Mouse (Mus musculus): ENCODE data around the gene Tbrg4. TPM values are rescaled to one million over a fixed set of nuclear protein-coding genes. Genes with fewer than 3 reads are reported as not detected.
"Not testable (repeated sequence)": the region's sequence is repeated elsewhere in the genome, so short reads cannot be mapped to it uniquely, and the experiment has no call there.

Gene Tbrg4
- polyA plus RNA-seq (2015; fragmentation: Nextera tagmentation; extraction: Ambion mirVana), result 56.3 and 57.6 TPM in 2 replicates

DNA sequence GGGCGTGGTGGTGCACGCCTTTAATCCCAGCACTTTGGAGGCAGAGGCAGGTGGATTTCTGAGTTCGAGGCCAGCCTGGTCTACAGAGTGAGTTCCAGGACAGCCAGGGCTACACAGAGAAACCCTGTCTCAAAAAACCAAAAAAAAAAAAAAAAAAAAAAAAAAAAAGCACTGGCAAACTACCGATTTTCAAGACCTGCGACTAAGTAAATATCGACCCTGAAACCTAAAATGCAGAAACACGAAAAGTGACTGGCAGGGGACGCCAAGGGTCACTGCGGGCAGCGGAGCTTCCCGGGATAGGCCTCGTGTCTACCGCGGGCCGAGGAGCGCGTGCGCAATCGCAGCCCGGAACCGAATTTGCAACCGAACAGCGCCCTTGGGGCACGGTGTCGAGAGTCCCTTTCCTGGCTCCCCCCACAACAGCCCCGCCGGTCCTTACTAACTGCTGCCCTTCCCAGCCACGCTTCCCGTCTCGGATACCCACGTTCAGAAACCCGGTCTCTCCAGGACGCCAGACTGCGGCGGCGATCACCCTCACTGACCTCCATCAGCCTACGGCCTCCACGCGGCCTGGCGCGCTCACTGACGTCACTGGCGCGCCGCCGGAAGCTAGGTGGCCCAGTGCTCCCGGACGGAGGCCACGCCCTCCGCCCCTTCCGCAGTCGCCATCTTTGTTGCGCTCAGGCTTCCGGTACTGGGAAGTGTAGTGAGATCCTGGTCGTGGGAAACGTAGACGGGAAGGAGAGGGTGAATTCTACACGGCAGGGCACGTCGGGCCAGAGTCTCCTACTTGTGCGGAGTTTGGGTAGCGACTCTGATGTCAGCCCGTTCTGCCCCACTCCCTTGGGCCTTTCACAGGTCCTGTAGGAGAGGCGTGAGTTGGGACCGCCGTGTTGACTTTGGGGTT lies at the start of gene Tbrg4:
Gene Tbrg4, minus strand, starts transcription at position 590 of the 910 bp plus-strand sequence.
- H3K9me3 ChIP-seq, result no peaks in the 10 kb centered on the region
- ATAC-seq, result peak; percentile 95
- WGBS, result under 1% methylated on average over 66 of the region's 66 CpGs

DNA sequence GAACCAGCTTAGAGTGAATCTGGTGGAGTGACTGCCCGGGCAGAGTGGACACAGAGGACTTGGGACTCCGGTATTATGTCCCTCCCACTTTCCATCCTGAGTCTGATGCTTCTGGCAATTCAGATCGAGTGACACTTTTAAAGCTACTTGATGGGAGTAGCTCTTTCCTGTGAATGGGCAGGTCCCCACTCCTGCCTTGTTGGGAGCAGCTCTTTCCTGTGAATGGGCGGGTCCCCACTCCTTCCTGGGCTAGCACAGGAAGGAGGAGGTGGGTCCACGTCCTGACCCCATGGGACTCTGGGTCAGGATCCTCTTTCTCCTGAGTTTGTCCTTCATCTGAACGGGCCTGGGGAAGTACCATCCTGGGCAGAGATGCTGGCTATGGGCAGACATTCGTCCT lies 49.5 kb upstream of the Tbrg4 start:
- H3K4me3 ChIP-seq (replicated peaks), result no peak overlapping the region
- no peaks in the 10 kb centered on the region for H3K27me3 ChIP-seq (replicated peaks)
- no peak overlapping the region for H3K4me2 ChIP-seq (replicated peaks)
- H3K9me3 ChIP-seq, result no peaks in the 10 kb centered on the region
- no peaks in the 10 kb centered on the region for H3K36me3 ChIP-seq
- WGBS, result 58% methylated on average over 7 of the region's 7 CpGs
- H3K9ac ChIP-seq, result no peak overlapping the region
- 0 out of 2 replicates have a peak, but pooled peaks cover 6% of the 10 kb centered on the region for H3K4me1 ChIP-seq (replicated peaks)
- no peak for ATAC-seq
- H3K27ac ChIP-seq, result no peak overlapping the region

More for the DNA sequence above, at the start of gene Tbrg4:
- Histone ChIP-seq H3K9ac (peak within 1 kb of the TSS; percentile 75), H3K27ac (peak within 1 kb of the TSS; percentile 89), H3K4me1 (replicated peaks) (peaks cover 13% of the 10 kb centered on the region), H3K4me3 (replicated peaks) (peak within 1 kb of the TSS; percentile 77), H3K4me2 (replicated peaks) (peak within 1 kb of the TSS; percentile 77), H3K27me3 (replicated peaks) (no peaks in the 10 kb centered on the region), H3K36me3 (peaks cover 17% of the 10 kb centered on the region)

DNA sequence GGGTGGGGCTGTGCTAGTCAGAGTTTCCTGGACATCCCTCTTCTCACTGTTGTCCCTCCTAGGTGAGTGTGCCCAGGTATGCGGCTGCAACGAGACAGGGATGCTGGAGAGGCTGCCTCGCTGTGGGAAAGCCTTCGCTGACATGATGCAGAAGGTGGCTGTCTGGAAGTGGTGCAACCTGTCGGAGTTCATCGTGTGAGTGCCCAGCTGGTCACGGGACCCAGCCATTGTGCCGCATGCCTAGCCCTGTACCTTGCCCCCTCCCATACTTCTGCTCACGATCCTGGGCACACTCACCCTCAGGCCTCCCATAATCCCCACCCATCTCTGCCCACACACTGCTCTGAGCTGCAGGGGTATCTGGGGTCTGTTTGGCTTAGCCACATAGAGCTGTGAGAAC lies 48.8 kb upstream of the Tbrg4 start:
- H3K9ac ChIP-seq, result no peak overlapping the region
- H3K36me3 ChIP-seq, result no peaks in the 10 kb centered on the region
- 0 out of 2 replicates have a peak, but pooled peaks cover 5% of the 10 kb centered on the region for H3K4me1 ChIP-seq (replicated peaks)
- no peak overlapping the region for H3K27ac ChIP-seq
- H3K4me2 ChIP-seq (replicated peaks), result no peak overlapping the region
- H3K27me3 ChIP-seq (replicated peaks), result no peaks in the 10 kb centered on the region
- no peaks in the 10 kb centered on the region for H3K9me3 ChIP-seq
- H3K4me3 ChIP-seq (replicated peaks), result no peak overlapping the region
- ATAC-seq, result no peak
- 81% methylated on average over 9 of the region's 9 CpGs for WGBS

DNA sequence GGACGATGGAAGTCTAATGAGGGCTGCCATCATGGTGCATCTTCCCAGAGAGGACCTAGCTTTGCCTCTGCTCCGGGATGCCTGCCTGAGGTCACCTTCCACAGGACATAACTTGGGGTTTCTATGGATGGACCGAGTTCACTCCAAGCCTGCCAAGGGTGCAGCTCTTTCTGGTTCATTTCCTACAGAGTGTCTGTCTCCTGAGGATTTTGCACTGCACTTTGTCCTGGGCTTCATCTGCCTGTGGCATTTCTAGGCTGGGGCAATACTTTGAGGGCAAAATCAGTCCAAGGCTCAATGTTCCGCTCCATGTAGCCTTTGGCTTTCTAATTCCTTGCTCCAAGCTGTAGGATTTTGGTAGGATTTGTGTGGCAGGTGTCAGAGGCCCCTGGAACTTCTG lies 45.0 kb upstream of the Tbrg4 start:
- no peak for ATAC-seq
- 87% methylated on average over 4 of the region's 4 CpGs for WGBS
- Histone ChIP-seq H3K4me2 (replicated peaks) (no peak overlapping the region), H3K9me3 (no peaks in the 10 kb centered on the region), H3K4me1 (replicated peaks) (no peaks in the 10 kb centered on the region), H3K4me3 (replicated peaks) (no peak overlapping the region), H3K27me3 (replicated peaks) (no peaks in the 10 kb centered on the region), H3K9ac (no peak overlapping the region), H3K36me3 (no peaks in the 10 kb centered on the region), H3K27ac (no peak overlapping the region)

DNA sequence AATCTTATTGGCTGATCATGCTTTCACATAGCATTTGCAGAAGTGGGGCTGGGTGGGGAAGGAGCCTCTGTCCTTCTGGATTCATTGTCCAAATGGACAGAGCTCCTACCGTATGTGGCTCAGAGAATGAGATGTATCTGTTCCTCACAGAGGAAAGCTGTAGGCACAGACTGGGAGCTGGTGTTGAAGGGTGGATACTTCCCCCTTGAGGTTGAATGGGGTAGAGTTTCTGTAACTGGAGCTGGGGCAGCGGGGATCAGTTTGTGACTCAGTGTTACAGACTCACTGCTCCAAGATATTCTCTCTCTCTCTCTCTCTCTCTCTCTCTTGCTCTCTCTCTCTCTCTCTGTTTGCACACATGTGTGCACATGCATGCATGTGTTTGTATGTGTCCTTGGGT lies 44.2 kb upstream of the Tbrg4 start:
- Histone ChIP-seq H3K27ac (no peak overlapping the region), H3K4me1 (replicated peaks) (no peaks in the 10 kb centered on the region), H3K9ac (no peak overlapping the region), H3K9me3 (no peaks in the 10 kb centered on the region), H3K4me2 (replicated peaks) (no peak overlapping the region), H3K4me3 (replicated peaks) (no peak overlapping the region), H3K36me3 (no peaks in the 10 kb centered on the region), H3K27me3 (replicated peaks) (no peaks in the 10 kb centered on the region)
- ATAC-seq, result no peak
- 47% methylated on average over 2 of the region's 2 CpGs for WGBS

DNA sequence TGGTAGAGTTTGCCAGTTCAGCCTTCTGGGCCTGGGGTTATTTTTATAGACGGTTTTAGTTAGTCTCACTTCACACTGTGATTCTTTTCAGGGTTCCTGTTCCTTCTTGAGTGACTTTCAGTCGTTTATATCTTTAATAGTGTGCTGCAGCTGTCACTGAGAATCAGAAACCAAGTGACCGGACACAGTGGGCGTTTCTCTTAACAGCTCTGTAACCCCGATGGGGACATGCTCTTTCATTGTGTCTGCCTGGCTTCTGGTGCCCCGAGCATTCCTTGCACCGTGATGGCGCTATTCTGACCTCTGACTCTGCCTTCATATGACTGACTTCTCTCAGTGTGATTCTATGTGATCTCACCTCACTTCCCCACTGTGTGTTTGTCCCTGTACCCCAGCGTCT lies 43.2 kb upstream of the Tbrg4 start:
- no peaks in the 10 kb centered on the region for H3K36me3 ChIP-seq
- H3K4me3 ChIP-seq (replicated peaks), result no peak overlapping the region
- no peaks in the 10 kb centered on the region for H3K9me3 ChIP-seq
- 60% methylated on average over 9 of the region's 9 CpGs for WGBS
- no peak overlapping the region for H3K27ac ChIP-seq
- H3K4me1 ChIP-seq (replicated peaks), result no peaks in the 10 kb centered on the region
- H3K4me2 ChIP-seq (replicated peaks), result no peak overlapping the region
- no peaks in the 10 kb centered on the region for H3K27me3 ChIP-seq (replicated peaks)
- ATAC-seq, result no peak
- no peak overlapping the region for H3K9ac ChIP-seq

DNA sequence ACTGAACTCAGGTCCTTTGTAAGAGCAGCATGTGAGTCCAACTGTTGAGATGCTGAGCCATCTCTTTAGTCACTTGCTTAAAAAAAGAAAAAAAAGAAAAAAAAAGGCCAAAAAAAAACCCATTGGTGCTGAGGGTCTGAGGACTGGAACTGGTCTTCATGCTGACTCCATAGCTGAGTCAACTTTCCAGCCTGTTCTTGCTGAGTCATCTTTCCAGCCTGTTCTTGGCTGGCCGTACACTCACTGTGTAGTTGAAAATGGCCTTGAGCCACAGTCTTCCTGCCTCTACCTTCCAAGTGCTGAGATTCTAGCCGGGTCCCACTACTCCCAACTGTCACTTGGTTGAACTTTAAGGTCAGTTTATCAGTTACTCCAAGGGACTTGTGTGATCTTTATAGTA lies 40.8 kb upstream of the Tbrg4 start:
- no peak for ATAC-seq
- Histone ChIP-seq H3K27ac (no peak overlapping the region), H3K36me3 (no peaks in the 10 kb centered on the region), H3K4me1 (replicated peaks) (no peaks in the 10 kb centered on the region), H3K27me3 (replicated peaks) (no peaks in the 10 kb centered on the region), H3K4me2 (replicated peaks) (no peak overlapping the region), H3K9me3 (no peaks in the 10 kb centered on the region), H3K4me3 (replicated peaks) (no peak overlapping the region), H3K9ac (no peak overlapping the region)
- 93% methylated on average over 2 of the region's 2 CpGs for WGBS

DNA sequence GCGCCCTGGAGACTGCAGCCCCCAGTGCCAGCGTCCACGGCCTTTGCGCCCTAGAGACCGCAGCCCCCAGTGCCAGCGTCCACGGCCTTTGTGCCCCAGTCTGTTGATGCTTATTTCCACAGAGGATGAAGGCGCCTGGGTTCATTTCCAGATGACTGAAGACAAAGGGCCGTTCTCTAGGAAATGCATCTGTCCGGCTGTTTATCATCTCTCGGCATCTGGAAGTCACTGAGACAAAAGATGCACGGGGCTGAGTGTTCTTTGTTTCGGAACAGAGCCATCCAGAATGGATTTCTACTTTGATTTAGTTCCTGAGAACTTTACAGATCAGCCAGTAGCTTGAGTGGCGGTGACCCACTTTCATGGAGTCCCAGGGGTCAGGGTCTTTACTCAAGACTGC lies 35.3 kb upstream of the Tbrg4 start:
- H3K4me1 ChIP-seq (replicated peaks), result no peaks in the 10 kb centered on the region
- no peak for ATAC-seq
- H3K9me3 ChIP-seq, result no peaks in the 10 kb centered on the region
- no peaks in the 10 kb centered on the region for H3K27me3 ChIP-seq (replicated peaks)
- H3K9ac ChIP-seq, result no peak overlapping the region
- no peaks in the 10 kb centered on the region for H3K36me3 ChIP-seq
- no peak overlapping the region for H3K4me2 ChIP-seq (replicated peaks)
- H3K4me3 ChIP-seq (replicated peaks), result no peak overlapping the region
- no peak overlapping the region for H3K27ac ChIP-seq
- WGBS, result 72% methylated on average over 14 of the region's 14 CpGs

DNA sequence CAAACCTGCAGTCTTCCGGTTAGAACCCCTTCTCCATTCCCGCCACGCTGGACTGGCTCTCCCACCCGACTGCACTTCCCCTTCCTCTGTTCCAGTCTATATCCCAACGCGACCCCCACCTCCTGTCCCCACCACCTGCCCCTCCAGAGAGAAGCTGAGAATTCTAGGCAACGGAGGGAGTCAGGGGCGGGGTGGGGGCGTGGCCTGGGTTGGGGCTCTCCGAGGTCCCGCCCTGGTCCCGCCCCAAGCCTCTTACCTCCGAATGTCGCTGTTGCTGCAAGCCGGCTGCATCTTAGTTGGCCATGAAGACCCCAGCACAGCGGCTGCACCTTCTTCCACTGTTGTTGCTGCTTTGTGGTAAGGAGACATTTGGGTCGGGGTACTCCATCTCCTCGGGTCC lies 32.4 kb upstream of the Tbrg4 start, which contains the start of gene Ramp3:
Gene Ramp3, plus strand, starts transcription at position 251 of the 400 bp plus-strand sequence.
- H3K4me2 ChIP-seq (replicated peaks), result peak within 1 kb of the TSS; percentile 82
- H3K36me3 ChIP-seq, result no peaks in the 10 kb centered on the region
- no peaks in the 10 kb centered on the region for H3K4me1 ChIP-seq (replicated peaks)
- H3K4me3 ChIP-seq (replicated peaks), result peak within 1 kb of the TSS; percentile 43
- 0 out of 2 replicates have a peak within 1 kb of the TSS, but pooled peaks have one; percentile 28 for H3K9ac ChIP-seq
- under 1% methylated on average over 18 of the region's 18 CpGs for WGBS
- no peaks in the 10 kb centered on the region for H3K27me3 ChIP-seq (replicated peaks)
- peak; percentile 84 for ATAC-seq
- H3K27ac ChIP-seq, result no peak within 1 kb of the TSS
- no peaks in the 10 kb centered on the region for H3K9me3 ChIP-seq

DNA sequence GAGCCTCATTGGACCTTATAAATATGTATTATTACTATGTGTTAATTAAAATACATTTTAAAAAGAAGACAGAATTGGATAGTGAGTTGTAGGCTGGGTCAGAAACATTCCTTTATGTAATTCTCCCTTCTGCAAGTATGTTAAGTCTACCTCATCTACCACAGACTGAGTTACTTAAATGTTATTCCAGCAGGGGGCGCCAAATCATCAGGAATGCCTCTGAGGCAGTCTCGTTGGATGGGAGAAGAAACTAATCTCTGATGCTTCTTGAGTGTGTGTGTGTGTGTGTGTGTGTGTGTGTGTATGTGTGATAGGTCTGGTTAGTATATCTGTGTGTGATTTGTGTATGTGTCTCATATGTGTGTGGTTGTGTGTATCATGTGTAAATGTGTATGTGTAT lies 29.0 kb upstream of the Tbrg4 start:
- H3K4me1 ChIP-seq (replicated peaks), result no peaks in the 10 kb centered on the region
- no peak overlapping the region for H3K27ac ChIP-seq
- WGBS, result 0% methylated on average over 2 of the region's 2 CpGs
- H3K27me3 ChIP-seq (replicated peaks), result no peaks in the 10 kb centered on the region
- ATAC-seq, result 0 out of 2 replicates have a peak, but pooled peaks have one; percentile 21
- no peaks in the 10 kb centered on the region for H3K36me3 ChIP-seq
- no peak overlapping the region for H3K4me2 ChIP-seq (replicated peaks)
- no peak overlapping the region for H3K9ac ChIP-seq
- H3K4me3 ChIP-seq (replicated peaks), result no peak overlapping the region
- H3K9me3 ChIP-seq, result no peaks in the 10 kb centered on the region

DNA sequence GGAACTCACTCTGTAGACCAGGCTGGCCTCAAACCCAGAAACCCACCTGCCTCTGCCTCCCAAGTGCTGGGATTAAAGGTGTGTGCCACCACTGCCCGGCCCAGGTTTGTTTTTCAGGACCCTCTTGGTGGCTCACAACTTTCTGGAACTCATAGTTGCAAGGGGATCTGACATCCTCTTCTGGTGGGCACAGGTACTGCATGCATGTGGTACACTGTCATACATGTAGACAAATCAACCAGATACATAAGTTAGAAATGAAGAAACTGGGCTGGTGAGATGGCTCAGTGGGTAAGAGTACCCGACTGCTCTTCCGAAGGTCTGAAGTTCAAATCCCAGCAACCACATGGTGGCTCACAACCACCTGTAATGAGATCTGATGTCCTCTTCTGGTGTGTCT lies 27.1 kb upstream of the Tbrg4 start:
- H3K9me3 ChIP-seq; H3K9ac ChIP-seq; H3K4me1 ChIP-seq (replicated peaks); H3K27me3 ChIP-seq (replicated peaks); H3K4me3 ChIP-seq (replicated peaks); ATAC-seq; H3K36me3 ChIP-seq; H3K27ac ChIP-seq; H3K4me2 ChIP-seq (replicated peaks): not testable (repeated sequence)
- 74% methylated on average over 3 of the region's 3 CpGs for WGBS

DNA sequence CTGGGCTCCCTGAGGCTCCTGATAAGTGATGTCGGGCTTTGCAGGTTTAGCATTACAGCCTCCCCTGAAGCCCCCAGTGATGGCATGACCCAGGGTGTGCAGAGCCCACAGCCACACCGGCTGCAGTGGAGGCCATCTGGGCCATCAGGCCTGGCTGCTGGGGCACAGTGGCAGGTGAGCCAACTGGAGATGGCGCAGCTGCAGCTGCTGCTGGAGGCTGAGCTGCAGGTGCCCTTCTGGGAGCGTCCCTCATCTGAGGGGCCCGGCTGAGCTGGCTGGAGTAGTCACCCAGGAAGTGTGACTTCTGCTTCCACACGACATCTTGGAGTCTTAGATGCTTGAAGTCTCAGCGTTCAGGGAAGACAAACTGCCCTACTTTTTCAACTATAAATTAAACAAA lies 24.7 kb upstream of the Tbrg4 start:
- Histone ChIP-seq H3K27me3 (replicated peaks) (no peaks in the 10 kb centered on the region), H3K4me2 (replicated peaks) (no peak overlapping the region), H3K4me3 (replicated peaks) (no peak overlapping the region), H3K36me3 (no peaks in the 10 kb centered on the region), H3K4me1 (replicated peaks) (no peaks in the 10 kb centered on the region), H3K9ac (no peak overlapping the region), H3K9me3 (no peaks in the 10 kb centered on the region), H3K27ac (no peak overlapping the region)
- ATAC-seq, result no peak
- WGBS, result 63% methylated on average over 7 of the region's 7 CpGs

Data from intestine, embryonic 15.5 days (tissue).